Mouse (Mus musculus) midbrain, postnatal 0 days (tissue): ENCODE data around the gene Tbcd. TPM values are rescaled to one million over a fixed set of nuclear protein-coding genes. Genes with fewer than 3 reads are reported as not detected.

Experiments
- ATAC-seq: fragments of 200-750 bp; cut with Nextera tagmentation; 2 replicates; pipeline ENCODE4 v1.8.0; 2017; ENCODE audit warnings: moderate number of reproducible peaks, mild to moderate bottlenecking, moderate TSS enrichment, moderate library complexity; ENCODE audit not compliant: low FRiP score
- DNase-seq: peaks from one replicate; pipeline ENCODE4 v3.0.0-alpha.2; 2015; ENCODE audit warnings: low spot score
- H3K27ac ChIP-seq: fragments of 300-500 bp; sonication (generic); 2 replicates; pipeline ENCODE4 v1.5.1; 2014; ENCODE audit warnings: low read depth, mild to moderate bottlenecking, low read length, mixed read lengths
- H3K27me3 ChIP-seq: fragments of 300-500 bp; sonication (generic); 2 replicates; pipeline ENCODE4 v1.6.1; 2014; ENCODE audit warnings: low read length, control low read depth, mixed read lengths; ENCODE audit not compliant: insufficient read depth
- H3K36me3 ChIP-seq: fragments of 300-500 bp; sonication (generic); 2 replicates; pipeline ENCODE4 v1.6.1; 2014; ENCODE audit warnings: low read length, control low read depth, mixed read lengths; ENCODE audit not compliant: insufficient read depth
- H3K4me1 ChIP-seq: fragments of 300-500 bp; sonication (generic); 2 replicates; pipeline ENCODE4 v1.6.1; 2014; ENCODE audit warnings: mild to moderate bottlenecking, control low read depth, antibody characterized with exemption, low read length, mixed read lengths; ENCODE audit not compliant: insufficient read depth
- H3K4me2 ChIP-seq: fragments of 300-500 bp; sonication (generic); 2 replicates; pipeline ENCODE4 v1.6.1; 2014; ENCODE audit warnings: low read depth, mild to moderate bottlenecking, low read length, mixed read lengths; ENCODE audit not compliant: poor library complexity, severe bottlenecking
- H3K4me3 ChIP-seq: fragments of 300-500 bp; sonication (generic); 2 replicates; pipeline ENCODE4 v1.5.1; 2014; ENCODE audit warnings: low read depth, mild to moderate bottlenecking, low read length, moderate library complexity
- H3K9ac ChIP-seq: fragments of 300-500 bp; sonication (generic); replicated peaks from 2 replicates; pipeline ENCODE4 v1.6.1; 2014; ENCODE audit warnings: mild to moderate bottlenecking, low read length, moderate library complexity, mixed read lengths; ENCODE audit not compliant: poor library complexity, severe bottlenecking
- H3K9me3 ChIP-seq: fragments of 300-500 bp; sonication (generic); 2 replicates; pipeline ENCODE4 v1.6.1; 2016; ENCODE audit warnings: low read length, control low read depth
- CTCF ChIP-seq: IDR thresholded peaks from 2 replicates; pipeline ENCODE4 v1.5.1; 2016; ENCODE audit warnings: antibody characterized with exemption, mild to moderate bottlenecking
- WGBS: fragments of 180-500 bp; shearing (Covaris S2); extraction: QIAGEN DNeasy Blood & Tissue Kit; methylation state at CpG from one replicate; pipeline ENCODE4 v1.1.7; 2014; 5-methylcytosine and 5-hydroxymethylcytosine counted together
- polyA plus RNA-seq: library from polyadenylated mRNA; unstranded; fragments of >200 nt; fragmentation: Nextera tagmentation; extraction: Ambion mirVana; gene quantifications from 2 replicates; pipeline ENCODE4 v1.2.1, GENCODE M21; 2015
- total RNA-seq: library from RNA; depleted of rRNA; stranded (reverse); fragments of >200 nt; gene quantifications from 2 replicates; pipeline ENCODE4 v1.2.3, GENCODE M21; 2014

Gene Tbcd
- total and polyA plus RNA-seq, 2 experiments from 2014 or later, result 56.5 to 87.9 TPM

DNA sequence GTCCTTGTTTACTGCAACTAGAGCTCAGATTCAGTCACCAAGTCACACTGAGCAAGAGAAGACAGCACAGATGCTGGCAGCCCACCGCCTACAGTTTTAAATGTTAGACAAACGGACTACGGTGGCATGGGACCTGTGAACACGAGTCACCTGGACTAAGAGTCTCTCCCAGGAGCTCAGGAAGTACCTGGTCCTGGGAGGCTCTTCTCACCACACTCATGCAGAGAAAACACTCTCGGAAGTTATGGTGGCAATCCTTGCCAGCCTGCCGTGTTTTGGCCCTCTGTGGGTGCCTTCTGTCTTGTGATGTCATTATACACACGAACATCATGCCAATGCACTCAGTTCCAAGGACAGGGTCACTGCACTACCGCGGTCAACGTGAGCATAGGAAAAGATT lies 184.9 kb downstream of the Tbcd start:
- no peak overlapping the region for H3K27ac ChIP-seq
- H3K27me3 ChIP-seq, result no peaks in the 10 kb centered on the region
- WGBS, result 92% methylated on average over 10 of the region's 10 CpGs
- peaks cover 11% of the 10 kb centered on the region for H3K36me3 ChIP-seq
- H3K4me2 ChIP-seq, result no peak overlapping the region
- H3K9me3 ChIP-seq, result no peaks in the 10 kb centered on the region
- H3K4me3 ChIP-seq, result no peak overlapping the region
- no peaks in the 10 kb centered on the region for H3K4me1 ChIP-seq
- no peak overlapping the region for H3K9ac ChIP-seq
- no peak for ATAC-seq
- no peak for DNase-seq
- no peak for TF ChIP-seq CTCF

- Histone ChIP-seq H3K4me3 (no peak overlapping the region), H3K9ac (no peak overlapping the region), H3K27ac (no peak overlapping the region), H3K9me3 (no peaks in the 10 kb centered on the region), H3K4me1 (no peaks in the 10 kb centered on the region), H3K36me3 (peaks cover 10% of the 10 kb centered on the region), H3K27me3 (no peaks in the 10 kb centered on the region), H3K4me2 (no peak overlapping the region)
- no peak for DNase-seq
- no peak for ATAC-seq
- no peak for TF ChIP-seq CTCF
- 67% methylated on average over 2 of the region's 2 CpGs for WGBS
Measured at GRCm38 (mm10) chr11:121641501-121642145, 189.9 kb downstream of the Tbcd start.

- no peak overlapping the region for H3K4me2 ChIP-seq
- no peak overlapping the region for H3K9ac ChIP-seq
- no peaks in the 10 kb centered on the region for H3K4me1 ChIP-seq
- ATAC-seq (no peak), DNase-seq (no peak)
- H3K4me3 ChIP-seq, result no peak overlapping the region
- no peaks in the 10 kb centered on the region for H3K27me3 ChIP-seq
- TF ChIP-seq CTCF, result no peak
- no peak overlapping the region for H3K27ac ChIP-seq
- peaks cover 3% of the 10 kb centered on the region; the same call in 1 of the 2 replicates for H3K36me3 ChIP-seq
- whole genome bisulfite sequencing, result 93% methylated on average over 6 of the region's 6 CpGs
- no peaks in the 10 kb centered on the region for H3K9me3 ChIP-seq
Measured at GRCm38 (mm10) chr11:121645394-121645793, 193.6 kb downstream of the Tbcd start.

- peaks cover 3% of the 10 kb centered on the region; the same call in 1 of the 2 replicates for H3K36me3 ChIP-seq
- TF ChIP-seq CTCF, result no peak
- WGBS, result 78% methylated on average over 9 of the region's 9 CpGs
- H3K4me3 ChIP-seq, result no peak overlapping the region
- ATAC-seq (no peak), DNase-seq (no peak)
- H3K27me3 ChIP-seq, result no peaks in the 10 kb centered on the region
- H3K4me2 ChIP-seq, result no peak overlapping the region
- H3K4me1 ChIP-seq, result no peaks in the 10 kb centered on the region
- no peak overlapping the region for H3K9ac ChIP-seq
- no peak overlapping the region for H3K27ac ChIP-seq
- no peaks in the 10 kb centered on the region for H3K9me3 ChIP-seq
Measured at GRCm38 (mm10) chr11:121647321-121647720, 195.6 kb downstream of the Tbcd start.

DNA sequence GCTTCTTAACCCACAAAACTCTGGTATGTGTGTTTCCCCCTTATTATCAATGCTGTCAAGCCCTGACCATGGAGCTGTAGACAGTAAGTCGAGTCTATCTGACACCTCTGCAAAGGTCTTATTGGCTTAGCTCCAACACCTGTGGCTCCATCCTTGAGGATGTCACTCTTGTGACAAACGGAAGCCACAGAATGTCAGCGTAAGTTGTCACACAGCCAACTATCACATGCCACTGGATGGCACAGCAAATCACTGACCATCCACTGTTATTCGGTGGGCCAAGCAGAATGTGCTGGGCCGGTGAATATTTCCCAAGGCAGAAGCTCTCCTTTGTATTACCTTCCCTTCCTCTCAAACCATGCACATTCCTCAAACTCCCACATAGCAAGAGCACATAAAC lies 196.4 kb downstream of the Tbcd start:
- TF ChIP-seq CTCF, result no peak
- no peak overlapping the region for H3K27ac ChIP-seq
- DNase-seq, result no peak
- H3K4me2 ChIP-seq, result no peak overlapping the region
- H3K27me3 ChIP-seq, result no peaks in the 10 kb centered on the region
- WGBS, result 90% methylated on average over 5 of the region's 5 CpGs
- H3K4me3 ChIP-seq, result no peak overlapping the region
- no peaks in the 10 kb centered on the region for H3K9me3 ChIP-seq
- peaks cover 3% of the 10 kb centered on the region; the same call in 1 of the 2 replicates for H3K36me3 ChIP-seq
- H3K9ac ChIP-seq, result no peak overlapping the region
- no peaks in the 10 kb centered on the region for H3K4me1 ChIP-seq
- ATAC-seq, result no peak

DNA sequence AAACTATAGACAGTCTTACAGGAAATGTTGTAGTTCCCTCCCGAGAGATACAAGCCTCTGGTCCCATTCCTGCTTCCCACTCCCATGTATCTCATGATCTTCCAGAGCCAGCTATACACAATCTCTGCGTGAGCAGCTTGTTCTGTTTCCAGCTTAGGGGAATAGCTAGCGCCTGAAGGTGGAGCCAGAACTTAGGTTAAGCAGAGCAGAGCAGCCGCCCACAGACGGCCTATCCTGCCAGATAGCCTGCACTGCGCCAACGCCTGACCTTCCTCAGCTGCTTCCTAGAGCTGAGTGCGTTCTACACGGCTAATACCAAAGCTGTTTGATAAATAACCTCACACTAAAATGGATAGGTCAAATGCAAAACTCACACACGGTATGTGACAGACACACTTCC lies 198.2 kb downstream of the Tbcd start:
- H3K4me3 ChIP-seq, result no peak overlapping the region
- WGBS, result 82% methylated on average over 10 of the region's 10 CpGs
- TF ChIP-seq CTCF, result peak; percentile 40
- H3K9ac ChIP-seq, result no peak overlapping the region
- no peaks in the 10 kb centered on the region for H3K9me3 ChIP-seq
- H3K4me2 ChIP-seq, result no peak overlapping the region
- H3K36me3 ChIP-seq, result peaks cover 3% of the 10 kb centered on the region; the same call in 1 of the 2 replicates
- H3K27ac ChIP-seq, result no peak overlapping the region
- no peaks in the 10 kb centered on the region for H3K4me1 ChIP-seq
- H3K27me3 ChIP-seq, result no peaks in the 10 kb centered on the region
- no peak for ATAC-seq
- DNase-seq, result peak; percentile 19
